ENCODE assay signal across 18 mouse cellular contexts in the genomic region with DNA sequence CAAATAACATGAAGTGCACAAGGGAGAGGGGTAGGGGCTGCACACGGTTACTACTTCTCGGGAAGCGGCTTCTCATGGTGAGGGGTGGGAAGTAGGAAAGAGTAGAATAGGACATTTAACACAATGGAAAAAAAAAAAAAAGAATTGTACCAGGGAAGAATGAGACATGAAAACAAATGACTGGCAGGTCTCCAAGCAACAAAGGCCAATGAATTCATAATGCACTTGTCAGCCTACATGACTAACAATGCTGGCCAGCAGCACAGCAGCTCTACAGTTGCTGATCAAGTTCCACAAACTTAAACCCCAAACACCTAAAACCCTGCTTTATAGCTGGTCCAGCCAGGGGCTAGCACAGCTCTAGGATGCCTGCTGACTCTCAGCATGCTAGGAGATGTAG. TPM values are rescaled to one million over a fixed set of nuclear protein-coding genes. Genes with fewer than 3 reads are reported as not detected.
DNase-seq lines count a peak whose midpoint lies in the region; ATAC-seq and TF ChIP-seq lines count a peak whose summit lies in the region.
"Had no signal": no experiment of that assay in that cellular context is flagged by ENCODE, and none has a peak within 500 bp of the region (broad histone marks: within the 10 kb centered on the region; RNA-seq: fewer than 3 reads in every experiment).

No protein-coding gene starts in this region.

- H3K27me3 ChIP-seq in heart, embryonic 15.5 days = no peaks in the 10 kb centered on the region
- H3K27me3 ChIP-seq in lung, embryonic 15.5 days = no peaks in the 10 kb centered on the region
- H3K27me3 ChIP-seq in myocyte (ENCODE audit: control insufficient read depth, insufficient read depth, insufficient read length) = no peaks in the 10 kb centered on the region
- H3K27me3 ChIP-seq: forebrain, embryonic 13.5 days had no signal

- no peak overlapping the region for H3K9ac ChIP-seq in heart, embryonic 15.5 days
- no peak overlapping the region for H3K9ac ChIP-seq in lung, embryonic 15.5 days
- H3K9ac ChIP-seq: forebrain, embryonic 13.5 days had no signal

- TF ChIP-seq POLR2A in lung, adult 2 months (IDR thresholded peaks at IDR 0.05; ENCODE audit: borderline replicate concordance, extremely low read depth, low read depth, low read length) = no peak
- no peak for TF ChIP-seq POLR2A in myocyte (IDR thresholded peaks at IDR 0.05; ENCODE audit: insufficient read length, low read depth)

- DNase-seq in adrenal gland, adult 2 months = peak; percentile 66
- no peak for DNase-seq in adrenal gland, adult 18-20 months (ENCODE audit: low spot score in 2 of 2)
- no peak for DNase-seq in heart, postnatal 14 days
- no peak for DNase-seq in lung, adult 2 months
- no peak for DNase-seq in gastrocnemius, adult 18-20 months (ENCODE audit: low spot score)
- DNase-seq: cerebellum, adult 11 months; cerebellum, postnatal 25 days; kidney, postnatal 14 days; left cerebral cortex, postnatal 4 days; right cerebral cortex, postnatal 25 days; thymus, postnatal 36 days had no signal

- peaks cover 3% of the 10 kb centered on the region; the same call in 1 of the 2 replicates for H3K4me1 ChIP-seq in heart, embryonic 15.5 days (replicated peaks)
- peaks cover 8% of the 10 kb centered on the region for H3K4me1 ChIP-seq in lung, embryonic 15.5 days
- H3K4me1 ChIP-seq in lung, adult 2 months (ENCODE audit: control insufficient read depth, insufficient read depth, low read length) = no peaks in the 10 kb centered on the region; the same call in 1 of the 2 replicates

- H3K36me3 ChIP-seq in heart, embryonic 15.5 days = peaks cover 6% of the 10 kb centered on the region
- no peaks in the 10 kb centered on the region for H3K36me3 ChIP-seq in lung, embryonic 15.5 days
- peaks cover 10% of the 10 kb centered on the region for H3K36me3 ChIP-seq in myocyte (ENCODE audit: control insufficient read depth, insufficient read depth)
- H3K36me3 ChIP-seq: midbrain, embryonic 10.5 days had no signal

- 0 out of 2 replicates have a peak, but pooled peaks have one; percentile 43 for ATAC-seq in heart, embryonic 15.5 days (replicated peaks; ENCODE audit: insufficient number of reproducible peaks, insufficient read depth, low FRiP score, low read depth)
- no peak for ATAC-seq in lung, embryonic 15.5 days (ENCODE audit: borderline replicate concordance, extremely low read depth, low FRiP score, low TSS enrichment)
- ATAC-seq: forebrain, embryonic 13.5 days; hindbrain, embryonic 16.5 days; intestine, postnatal 0 days had no signal

- H3K79me2 ChIP-seq in myocyte (ENCODE audit: control insufficient read depth, insufficient read depth) = no peaks in the 10 kb centered on the region

- H3K9me3 ChIP-seq in heart, embryonic 15.5 days (replicated peaks) = no peaks in the 10 kb centered on the region
- H3K9me3 ChIP-seq in lung, embryonic 15.5 days = no peaks in the 10 kb centered on the region
- H3K9me3 ChIP-seq: forebrain, embryonic 13.5 days; midbrain, embryonic 10.5 days had no signal

- H3K4me2 ChIP-seq in heart, embryonic 15.5 days = no peak overlapping the region
- H3K4me2 ChIP-seq in lung, embryonic 15.5 days = no peak overlapping the region
- peak overlapping the region; percentile 2 for H3K4me2 ChIP-seq in myocyte (ENCODE audit: low read depth)
- H3K4me2 ChIP-seq: forebrain, embryonic 13.5 days had no signal

- no peak overlapping the region for H3K4me3 ChIP-seq in heart, embryonic 15.5 days
- no peak overlapping the region for H3K4me3 ChIP-seq in lung, embryonic 15.5 days
- no peak overlapping the region for H3K4me3 ChIP-seq in lung, adult 2 months (replicated peaks; ENCODE audit: extremely low read depth, low read depth, low read length)
- no peak overlapping the region for H3K4me3 ChIP-seq in myocyte
- H3K4me3 ChIP-seq: forebrain, embryonic 13.5 days; midbrain, embryonic 10.5 days had no signal

- intact Hi-C loops in heart, postnatal 14 days (cut with DNase I) = no loop called here

- no peak for TF ChIP-seq CTCF in lung, adult 2 months (IDR thresholded peaks at IDR 0.05; ENCODE audit: insufficient read depth, low read length)

- no peak overlapping the region for H3ac ChIP-seq in myocyte (ENCODE audit: control insufficient read depth, insufficient read length)

- WGBS in heart, embryonic 15.5 days = 84% methylated on average over 3 of the region's 3 CpGs
- 63% methylated on average over 3 of the region's 3 CpGs for WGBS in lung, embryonic 15.5 days
- WGBS in lung, adult 2 months = 53% methylated on average over 3 of the region's 3 CpGs

- H3K27ac ChIP-seq in heart, embryonic 15.5 days = no peak overlapping the region
- 0 out of 2 replicates have a peak overlapping the region, but pooled peaks have one; percentile 15 for H3K27ac ChIP-seq in lung, embryonic 15.5 days
- H3K27ac ChIP-seq: forebrain, embryonic 13.5 days; midbrain, embryonic 10.5 days had no signal

TF ChIP-seq in myocyte, 11 proteins besides CTCF, POLR2A, EP300 and RAD21:
- TF ChIP-seq MYOG (IDR thresholded peaks at IDR 0.05; ENCODE audit: control insufficient read depth in 1 of 3, insufficient read depth in 1 of 3, insufficient read length in 2 of 3, low read depth in 2 of 3) (no peak), SRF (IDR thresholded peaks at IDR 0.05; ENCODE audit: control insufficient read depth, insufficient read length, low read depth) (no peak), MYOD1 (IDR thresholded peaks at IDR 0.05; ENCODE audit: control insufficient read depth in 1 of 3, insufficient read length in 2 of 3, low read depth in 2 of 3) (no peak), REST (IDR thresholded peaks at IDR 0.05; ENCODE audit: insufficient read depth, insufficient read length) (no peak), POLR2AphosphoS2 (IDR thresholded peaks at IDR 0.05; ENCODE audit: insufficient read length, low read depth) (no peak), MAX (IDR thresholded peaks at IDR 0.05; ENCODE audit: low read depth) (no peak)
TF ChIP-seq in myocyte: peak in this region for 0.

RNA-seq across cellular contexts. Expression of gene Lrrc28, which starts 6.1 kb away (rescaled TPM):
- total RNA-seq in adrenal gland, adult 2 months (2021) = 10 to 100 TPM; 19.4 to 24.7 TPM
- polyA plus RNA-seq in adrenal gland, adult 2 months (2012; rRNA removed) = 18.6 and 24.1 TPM in 2 replicates
- total RNA-seq in adrenal gland, adult 18-20 months (2021) = 10 to 100 TPM; 19.5 to 20.1 TPM
- polyA plus RNA-seq in heart, embryonic 15.5 days (2015; fragmentation: Nextera tagmentation; extraction: Ambion mirVana) = 10.7 and 11.5 TPM in 2 replicates
- 10 to 100 TPM; 15.5 TPM for total RNA-seq in heart, postnatal 14 days (2021)
- polyA plus RNA-seq in lung, embryonic 15.5 days (2015; fragmentation: Nextera tagmentation; extraction: Ambion mirVana) = 12.7 and 14.5 TPM in 2 replicates
- 18.9 and 25.4 TPM in 2 replicates for polyA plus RNA-seq in lung, adult 2 months (2012; rRNA removed)
- polyA plus RNA-seq in myocyte (2012; fragmentation: generic; extraction: Trizol) = 24.2 TPM
- total RNA-seq in gastrocnemius, adult 18-20 months (2021) = 10 to 100 TPM; 18.2 to 26.1 TPM

RNA-seq across cellular contexts. Expression of gene Ttc23, which starts 8.2 kb away (rescaled TPM):
- 10 to 100 TPM; 26.8 to 30.1 TPM for total RNA-seq in adrenal gland, adult 2 months (2021)
- polyA plus RNA-seq in adrenal gland, adult 2 months (2012; rRNA removed) = 4.9 and 5.1 TPM in 2 replicates
- total RNA-seq in adrenal gland, adult 18-20 months (2021) = 10 to 100 TPM; 19.2 to 24.1 TPM
- 15.7 and 20.4 TPM in 2 replicates for polyA plus RNA-seq in heart, embryonic 15.5 days (2015; fragmentation: Nextera tagmentation; extraction: Ambion mirVana)
- total RNA-seq in heart, postnatal 14 days (2021) = 10 to 100 TPM; 21.9 to 22.0 TPM
- 26.8 and 29.0 TPM in 2 replicates for polyA plus RNA-seq in lung, embryonic 15.5 days (2015; fragmentation: Nextera tagmentation; extraction: Ambion mirVana)
- polyA plus RNA-seq in lung, adult 2 months (2012; rRNA removed) = 4.6 and 10.0 TPM in 2 replicates
- 14.2 TPM for polyA plus RNA-seq in myocyte (2012; fragmentation: generic; extraction: Trizol)
- 10 to 100 TPM; 18.6 to 19.2 TPM for total RNA-seq in gastrocnemius, adult 18-20 months (2021)
